Mouse (Mus musculus) layer of hippocampus, adult 11-12 months (tissue): ENCODE data around the gene Ssr4.

Experiments used
- DNase-seq: peaks from one replicate; pipeline ENCODE4 v3.0.0; 2022; ENCODE audit warnings: low spot score

Ssr4 gene

GRCm38 (mm10) chrX:73815072-73815471 is 28.2 kb downstream of the Ssr4 start:
- no peak for DNase-seq

- no peak for DNase-seq
Measured at GRCm38 (mm10) chrX:73816596-73817314, 29.9 kb downstream of the Ssr4 start.

- DNase-seq, result no peak
Measured at GRCm38 (mm10) chrX:73823747-73824146, 36.9 kb downstream of the Ssr4 start.

- peak; percentile 64 for DNase-seq
Measured at GRCm38 (mm10) chrX:73824185-73825151, 37.6 kb downstream of the Ssr4 start, which contains the start of gene Pdzd4. Pdzd4 (minus strand) TSS chrX:73824969.

- DNase-seq, result no peak
Measured at GRCm38 (mm10) chrX:73835731-73836130, 48.9 kb downstream of the Ssr4 start.

- DNase-seq, result no peak
Measured at GRCm38 (mm10) chrX:73836691-73837090, 49.9 kb downstream of the Ssr4 start.
